Comparison of ENCODE assay signal across 8 mouse cellular contexts in the genomic region with DNA sequence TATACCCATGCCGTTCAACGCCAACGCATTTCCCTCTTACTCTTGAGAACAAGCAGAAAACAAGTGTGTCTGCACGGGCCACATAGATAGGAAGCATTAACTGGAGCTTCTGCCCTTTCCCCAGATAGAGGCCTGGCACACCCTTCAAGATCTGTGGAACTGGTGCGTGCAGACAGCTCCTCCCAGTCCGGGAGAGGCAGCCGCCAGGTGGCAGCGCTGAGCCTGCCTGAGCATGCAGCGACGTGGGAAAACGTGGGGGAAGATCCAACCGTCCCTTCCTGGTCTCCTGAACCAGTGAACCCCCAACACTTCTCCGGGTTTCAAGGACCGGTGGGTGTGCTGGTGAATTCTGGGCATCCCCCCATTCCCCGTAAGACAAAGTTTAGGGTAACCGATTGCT. TPM values are rescaled to one million over a fixed set of nuclear protein-coding genes. Genes with fewer than 3 reads are reported as not detected.
DNase-seq lines count a peak whose midpoint lies in the region; ATAC-seq and TF ChIP-seq lines count a peak whose summit lies in the region.

No protein-coding gene starts in this region.

- no peaks in the 10 kb centered on the region for H3K4me1 ChIP-seq in cortical plate, adult 2 months (ENCODE audit: control insufficient read depth, insufficient read depth, low read length)
- no peaks in the 10 kb centered on the region for H3K4me1 ChIP-seq in intestine, embryonic 14.5 days (replicated peaks; ENCODE audit: control insufficient read depth, insufficient read depth, low read length)
- H3K4me1 ChIP-seq in midbrain, embryonic 11.5 days (ENCODE audit: control insufficient read depth, insufficient read depth, low read length), result peaks cover 9% of the 10 kb centered on the region; the same call in 1 of the 2 replicates

- intact Hi-C loops in left cerebral cortex, postnatal 4 days (cut with DNase I), result loop anchor here (2.0 to 5.0 kb wide), 4 partner anchors 57 to 875 kb away; no protein-coding TSS in a partner anchor

- H3K27ac ChIP-seq in cortical plate, adult 2 months (ENCODE audit: insufficient read depth, low read length), result no peak overlapping the region
- H3K27ac ChIP-seq in intestine, embryonic 14.5 days (ENCODE audit: low read depth), result peak overlapping the region; percentile 94
- peak overlapping the region; percentile 95 for H3K27ac ChIP-seq in midbrain, embryonic 11.5 days (ENCODE audit: low read depth, low read length)

- no peak for TF ChIP-seq POLR2A in cortical plate, adult 2 months (IDR thresholded peaks at IDR 0.05; ENCODE audit: extremely low read depth, insufficient read depth, low read length)

- H3K4me3 ChIP-seq in cortical plate, adult 2 months (ENCODE audit: insufficient read depth, low read length), result peak overlapping the region; percentile 70
- peak overlapping the region; percentile 51 for H3K4me3 ChIP-seq in intestine, embryonic 14.5 days (ENCODE audit: low read depth, low read length)
- peak overlapping the region; percentile 47 for H3K4me3 ChIP-seq in midbrain, embryonic 11.5 days (ENCODE audit: low read depth, low read length)

- peak; percentile 53 for ATAC-seq in intestine, embryonic 14.5 days (replicated peaks; ENCODE audit: low FRiP score, low TSS enrichment, low read depth)
- peak; percentile 47 for ATAC-seq in midbrain, embryonic 11.5 days (ENCODE audit: low FRiP score)
- ATAC-seq in activated CD4-positive, CD25-positive, alpha-beta regulatory T cell, adult 4 months, result no peak

- no peaks in the 10 kb centered on the region for H3K27me3 ChIP-seq in intestine, embryonic 14.5 days (replicated peaks; ENCODE audit: control insufficient read depth, insufficient read depth, low read length)
- H3K27me3 ChIP-seq in midbrain, embryonic 11.5 days (ENCODE audit: control insufficient read depth, insufficient read depth, low read length), result no peaks in the 10 kb centered on the region

- no peaks in the 10 kb centered on the region for H3K9me3 ChIP-seq in intestine, embryonic 14.5 days (ENCODE audit: control insufficient read depth, low read length)
- no peaks in the 10 kb centered on the region for H3K9me3 ChIP-seq in midbrain, embryonic 11.5 days (ENCODE audit: control insufficient read depth, low read length)

- peak overlapping the region; percentile 72 for H3K9ac ChIP-seq in intestine, embryonic 14.5 days (ENCODE audit: low read length)
- peak overlapping the region; percentile 83 for H3K9ac ChIP-seq in midbrain, embryonic 11.5 days (ENCODE audit: low read length)

- H3K36me3 ChIP-seq in intestine, embryonic 14.5 days (ENCODE audit: control insufficient read depth, insufficient read depth, low read length), result no peaks in the 10 kb centered on the region
- H3K36me3 ChIP-seq in midbrain, embryonic 11.5 days (ENCODE audit: control insufficient read depth, insufficient read depth, low read length), result no peaks in the 10 kb centered on the region

- peak; percentile 88 for TF ChIP-seq CTCF in cortical plate, adult 2 months (IDR thresholded peaks at IDR 0.05; ENCODE audit: extremely low read depth, insufficient read depth, low read length)

- 3% methylated on average over 16 of the region's 16 CpGs for WGBS in intestine, embryonic 14.5 days
- WGBS in midbrain, embryonic 11.5 days, result 3% methylated on average over 16 of the region's 16 CpGs

- DNase-seq in adrenal gland, adult 18-20 months (ENCODE audit: low spot score in 2 of 2), result peak; percentile 95 to 97
- peak; percentile 98 for DNase-seq in gastrocnemius, postnatal 10 days
- peak; percentile 98 for DNase-seq in intestine, embryonic 14.5 days (ENCODE audit: low spot score)
- DNase-seq in left cerebral cortex, postnatal 4 days, result peak; percentile 99
- DNase-seq in midbrain, embryonic 11.5 days (ENCODE audit: low spot score, missing footprints), result peak; percentile 100
- peak; percentile 83 for DNase-seq in skeletal muscle tissue, adult 2 months (ENCODE audit: low read depth, low spot score)

- peak overlapping the region; percentile 98 for H3K4me2 ChIP-seq in intestine, embryonic 14.5 days (ENCODE audit: low read length)
- peak overlapping the region; percentile 94 for H3K4me2 ChIP-seq in midbrain, embryonic 11.5 days

RNA-seq across cellular contexts. Expression of a gene that starts 4.3 kb away (rescaled TPM):
- total RNA-seq in adrenal gland, adult 18-20 months (2021), result 10 to 100 TPM; 13.0 to 15.8 TPM
- polyA plus RNA-seq in cortical plate, adult 2 months (2012; rRNA removed), result 11.2 and 12.0 TPM in 2 replicates
- total RNA-seq in gastrocnemius, postnatal 10 days (2021), result 10 to 100 TPM; 23.8 to 37.5 TPM
- 55.3 and 59.3 TPM in 2 replicates for polyA plus RNA-seq in intestine, embryonic 14.5 days (2014; fragmentation: Nextera tagmentation; extraction: Ambion mirVana)
- 100 to 1,000 TPM; 230 to 261 TPM for total RNA-seq in left cerebral cortex, postnatal 4 days (2021)
- 164 and 175 TPM in 2 replicates for polyA plus RNA-seq in midbrain, embryonic 11.5 days (2014; fragmentation: Nextera tagmentation; extraction: Ambion mirVana)
- under 1 TPM; 0.14 to 0.40 TPM for polyA plus RNA-seq in activated CD4-positive, CD25-positive, alpha-beta regulatory T cell, adult 4 months (2017; shearing (Covaris generic))
